Mouse (Mus musculus): Measurements from ENCODE around the gene Dmxl2. TPM values are rescaled to one million over a fixed set of nuclear protein-coding genes. Genes with fewer than 3 reads are reported as not detected.
A peak's percentile ranks its signal among the peaks of the same experiment; 100 is the strongest.

Gene Dmxl2
- polyA plus RNA-seq, 1 experiment from 2014 or later, result 4.6 TPM

DNA sequence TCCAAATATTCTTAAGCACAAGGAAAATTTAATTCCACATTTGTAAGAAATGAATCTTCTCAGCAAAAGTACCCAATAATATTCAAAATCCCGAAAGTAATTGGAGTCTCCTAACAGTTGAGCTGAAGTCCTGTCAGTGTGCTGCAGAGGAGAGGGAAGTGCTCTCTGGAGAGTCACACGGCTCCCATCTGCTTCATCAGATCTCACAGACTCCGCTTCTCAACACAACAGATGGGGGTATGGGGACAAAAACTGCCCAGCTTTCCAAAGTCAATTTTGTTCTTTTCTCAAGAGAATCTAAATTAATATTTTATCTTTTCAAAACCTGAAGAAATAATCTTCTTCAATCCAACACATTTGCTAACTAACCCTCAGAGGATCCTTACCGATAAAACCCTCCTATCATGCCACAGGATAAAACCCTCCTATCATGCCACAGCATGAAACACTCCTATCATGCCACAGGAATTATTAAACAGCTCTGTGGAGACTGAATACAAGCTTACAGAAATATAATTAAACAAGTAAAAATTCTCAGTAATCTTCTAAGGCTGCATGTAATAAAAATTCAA is 37.9 kb downstream of the Dmxl2 start:
- ATAC-seq (ENCODE audit: insufficient read depth) (no peak), DNase-seq (no peak)
- no peak for TF ChIP-seq CTCF (IDR thresholded peaks at IDR 0.05; ENCODE audit: low read depth)
- H3K27ac ChIP-seq (ENCODE audit: low read depth), result no peak overlapping the region
- H3K4me3 ChIP-seq (ENCODE audit: low read depth, low read length), result no peak overlapping the region
- H3K36me3 ChIP-seq (ENCODE audit: insufficient read depth), result no peaks in the 10 kb centered on the region
- no peak overlapping the region for H3K4me2 ChIP-seq
- 82% methylated on average over 4 of the region's 4 CpGs for WGBS
- no peaks in the 10 kb centered on the region for H3K4me1 ChIP-seq (ENCODE audit: insufficient read depth)
- H3K9ac ChIP-seq, result no peak overlapping the region
- H3K9me3 ChIP-seq (ENCODE audit: low read depth, low read length), result no peaks in the 10 kb centered on the region
- H3K27me3 ChIP-seq (ENCODE audit: insufficient read depth, low read length), result no peaks in the 10 kb centered on the region

DNA sequence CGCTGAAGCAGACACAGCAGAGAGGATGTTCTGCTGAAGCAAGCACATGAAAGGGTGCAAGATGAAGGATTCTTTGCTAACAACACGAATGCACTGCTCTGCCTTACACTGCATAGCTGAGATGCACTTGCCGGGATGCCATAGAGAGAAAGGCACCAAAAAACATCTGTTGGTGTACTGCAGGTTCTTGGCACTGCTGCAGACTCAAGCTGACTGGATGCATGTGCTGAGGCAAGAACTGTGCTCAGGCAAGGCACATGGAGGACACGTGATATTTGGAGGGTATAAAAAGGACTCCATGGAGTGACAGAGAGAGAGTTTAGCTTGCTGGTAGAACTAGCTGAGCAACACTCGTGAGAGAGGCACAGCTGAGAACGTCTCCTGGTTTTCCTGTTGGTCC is 62.4 kb downstream of the Dmxl2 start:
- Histone ChIP-seq H3K4me2 (no peak overlapping the region), H3K9ac (no peak overlapping the region), H3K4me1 (ENCODE audit: insufficient read depth) (no peaks in the 10 kb centered on the region), H3K9me3 (ENCODE audit: low read depth, low read length) (no peaks in the 10 kb centered on the region), H3K4me3 (ENCODE audit: low read depth, low read length) (no peak overlapping the region), H3K27me3 (ENCODE audit: insufficient read depth, low read length) (no peaks in the 10 kb centered on the region), H3K36me3 (ENCODE audit: insufficient read depth) (no peaks in the 10 kb centered on the region), H3K27ac (ENCODE audit: low read depth) (no peak overlapping the region)
- no peak for ATAC-seq (ENCODE audit: insufficient read depth)
- no peak for DNase-seq
- 77% methylated on average over 6 of the region's 6 CpGs for WGBS
- no peak for TF ChIP-seq CTCF (IDR thresholded peaks at IDR 0.05; ENCODE audit: low read depth)

DNA sequence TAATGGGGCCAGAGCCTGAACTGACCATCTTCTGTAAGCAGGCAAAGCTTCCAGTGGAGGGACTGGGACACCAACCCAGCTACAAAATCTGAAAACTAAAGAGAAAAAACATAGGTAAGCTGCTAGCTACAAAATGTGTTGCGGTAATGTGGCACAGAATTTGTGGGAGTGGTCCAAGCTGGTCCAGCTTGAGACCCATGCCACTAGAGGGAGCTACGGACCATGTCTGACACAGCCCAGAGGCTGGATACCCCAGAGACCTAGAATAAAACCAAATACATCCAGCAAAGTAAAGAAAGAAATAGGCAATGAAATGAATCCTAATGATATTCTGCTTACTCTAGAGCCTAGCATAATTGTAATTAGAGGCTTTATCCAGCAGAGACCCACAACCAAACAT is 63.2 kb downstream of the Dmxl2 start:
- peak; percentile 72 for TF ChIP-seq CTCF (IDR thresholded peaks at IDR 0.05; ENCODE audit: low read depth)

DNA sequence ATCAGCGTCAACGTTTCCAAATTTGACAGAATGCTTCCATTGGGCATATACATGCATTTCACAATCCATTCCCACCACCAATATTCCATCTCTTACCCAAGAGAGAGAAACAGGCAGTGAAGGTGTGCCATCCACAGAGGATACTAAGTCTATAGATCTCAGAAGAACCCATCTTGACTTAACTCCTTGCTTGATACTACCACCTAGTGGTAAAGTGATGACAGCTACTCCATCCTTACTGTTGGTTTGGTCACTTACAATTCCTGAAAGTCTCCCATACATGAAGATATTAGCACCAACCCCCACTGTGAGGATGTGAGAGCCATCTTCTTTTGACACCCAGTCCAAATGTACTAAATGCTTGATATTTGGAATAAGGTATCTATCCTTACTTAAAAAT is 85.2 kb downstream of the Dmxl2 start:
- no peaks in the 10 kb centered on the region for H3K36me3 ChIP-seq (ENCODE audit: insufficient read depth)
- TF ChIP-seq CTCF (IDR thresholded peaks at IDR 0.05; ENCODE audit: low read depth), result peak; percentile 57
- ATAC-seq (ENCODE audit: insufficient read depth), result no peak

More for the DNA sequence above, 63.2 kb downstream of the Dmxl2 start:
- peak; percentile 79 for DNase-seq
- H3K27ac ChIP-seq (ENCODE audit: low read depth), result no peak overlapping the region
- no peak overlapping the region for H3K4me3 ChIP-seq (ENCODE audit: low read depth, low read length)
- WGBS, result 20% methylated on average over 2 of the region's 2 CpGs
- no peaks in the 10 kb centered on the region for H3K9me3 ChIP-seq (ENCODE audit: low read depth, low read length)
- no peaks in the 10 kb centered on the region for H3K36me3 ChIP-seq (ENCODE audit: insufficient read depth)
- no peak overlapping the region for H3K4me2 ChIP-seq
- no peaks in the 10 kb centered on the region for H3K27me3 ChIP-seq (ENCODE audit: insufficient read depth, low read length)
- H3K4me1 ChIP-seq (ENCODE audit: insufficient read depth), result no peaks in the 10 kb centered on the region
- H3K9ac ChIP-seq, result no peak overlapping the region
- peak; percentile 63; the same call in 1 of the 2 replicates for ATAC-seq (ENCODE audit: insufficient read depth)

DNA sequence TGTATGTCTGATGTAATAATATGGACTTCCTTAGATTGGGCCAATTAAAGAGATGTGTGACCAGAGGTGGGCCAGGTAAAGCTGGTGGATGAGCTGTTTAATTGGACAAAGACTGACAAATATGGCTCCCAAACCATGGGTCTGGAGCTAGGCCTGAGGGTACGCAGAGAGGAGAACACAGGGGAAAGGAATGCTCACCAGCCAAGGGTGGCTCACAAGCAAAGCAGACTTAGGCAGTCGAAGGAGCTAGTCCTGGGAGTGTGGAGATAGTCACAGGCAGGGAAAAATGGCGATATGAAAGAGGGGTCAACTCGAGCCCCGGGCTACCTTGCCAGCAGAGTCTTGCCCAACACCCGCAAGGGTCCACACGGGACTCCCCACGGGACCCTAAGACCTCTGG is 144.7 kb downstream of the Dmxl2 start:
- Histone ChIP-seq H3K4me3 (ENCODE audit: low read depth, low read length) (no peak overlapping the region), H3K9ac (no peak overlapping the region), H3K27me3 (ENCODE audit: insufficient read depth, low read length) (no peaks in the 10 kb centered on the region), H3K27ac (ENCODE audit: low read depth) (no peak overlapping the region), H3K4me1 (ENCODE audit: insufficient read depth) (no peaks in the 10 kb centered on the region), H3K4me2 (no peak overlapping the region), H3K9me3 (ENCODE audit: low read depth, low read length) (no peaks in the 10 kb centered on the region), H3K36me3 (ENCODE audit: insufficient read depth) (no peaks in the 10 kb centered on the region)
- ATAC-seq (ENCODE audit: insufficient read depth) (no peak), DNase-seq (no peak)
- WGBS, result 96% methylated on average over 5 of the region's 8 CpGs
- no peak for TF ChIP-seq CTCF (IDR thresholded peaks at IDR 0.05; ENCODE audit: low read depth)

More for the DNA sequence above, 85.2 kb downstream of the Dmxl2 start:
- no peaks in the 10 kb centered on the region for H3K4me1 ChIP-seq (ENCODE audit: insufficient read depth)
- no peak overlapping the region for H3K27ac ChIP-seq (ENCODE audit: low read depth)
- no peaks in the 10 kb centered on the region for H3K9me3 ChIP-seq (ENCODE audit: low read depth, low read length)
- H3K27me3 ChIP-seq (ENCODE audit: insufficient read depth, low read length), result no peaks in the 10 kb centered on the region
- H3K4me2 ChIP-seq, result no peak overlapping the region
- 90% methylated on average over 2 of the region's 2 CpGs for WGBS
- peak; percentile 40 for DNase-seq
- H3K4me3 ChIP-seq (ENCODE audit: low read depth, low read length), result no peak overlapping the region
- no peak overlapping the region for H3K9ac ChIP-seq

DNA sequence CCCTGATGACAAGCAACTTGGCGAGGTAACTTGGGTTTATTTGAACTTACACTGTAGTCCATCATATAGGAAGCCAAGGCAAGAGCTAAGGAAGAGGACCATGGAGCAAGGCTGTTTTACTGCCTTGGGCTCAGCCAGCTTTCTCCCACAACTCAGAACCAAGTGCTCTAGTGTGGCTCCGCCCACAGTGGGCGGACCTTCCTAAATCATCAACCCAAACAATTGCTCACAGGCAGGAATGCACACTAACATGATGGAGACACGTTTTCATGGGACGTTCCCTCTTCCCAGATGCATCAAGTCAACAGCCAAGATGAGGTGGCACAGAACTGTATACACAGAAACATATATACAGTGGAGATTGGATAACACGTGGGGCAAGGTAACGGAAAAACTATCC is 159.4 kb downstream of the Dmxl2 start:
- Histone ChIP-seq H3K9me3 (ENCODE audit: low read depth, low read length) (no peaks in the 10 kb centered on the region), H3K4me3 (ENCODE audit: low read depth, low read length) (no peak overlapping the region), H3K27me3 (ENCODE audit: insufficient read depth, low read length) (no peaks in the 10 kb centered on the region), H3K9ac (no peak overlapping the region), H3K36me3 (ENCODE audit: insufficient read depth) (no peaks in the 10 kb centered on the region), H3K27ac (ENCODE audit: low read depth) (no peak overlapping the region), H3K4me2 (no peak overlapping the region), H3K4me1 (ENCODE audit: insufficient read depth) (no peaks in the 10 kb centered on the region)
- ATAC-seq (ENCODE audit: insufficient read depth) (no peak), DNase-seq (no peak)
- TF ChIP-seq CTCF (IDR thresholded peaks at IDR 0.05; ENCODE audit: low read depth), result no peak
- 54% methylated on average over 7 of the region's 7 CpGs for WGBS

DNA sequence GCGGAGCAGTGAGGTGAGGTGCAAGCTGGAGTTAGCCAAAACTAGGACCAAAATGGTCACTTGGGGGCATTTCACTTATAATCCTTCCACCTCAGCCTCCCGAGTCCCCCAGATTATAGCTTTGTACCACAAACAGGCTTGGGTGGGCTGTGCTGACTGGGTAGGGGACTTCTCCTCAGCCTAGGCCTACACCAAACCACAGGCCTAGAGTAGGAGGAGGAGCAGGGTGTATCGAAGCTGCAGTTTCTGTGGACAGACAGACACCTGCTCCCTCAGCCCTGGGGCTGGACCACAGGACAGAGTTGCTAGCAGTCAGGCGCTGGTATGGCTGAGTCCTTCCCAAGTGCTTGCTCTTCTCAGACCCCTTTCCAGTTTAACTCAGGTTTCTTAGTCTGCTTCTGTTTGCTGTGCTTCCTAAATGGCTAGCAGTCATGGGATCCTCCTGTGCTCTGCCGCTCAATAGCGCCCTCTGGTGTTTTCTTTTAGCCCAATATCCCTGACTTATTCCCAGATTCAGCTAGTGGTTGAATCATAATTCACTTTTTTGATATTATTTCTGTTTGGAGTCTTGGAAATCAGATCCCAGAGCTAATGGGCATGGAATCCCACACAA is 164.8 kb downstream of the Dmxl2 start:
- no peak overlapping the region for H3K9ac ChIP-seq
- no peaks in the 10 kb centered on the region for H3K4me1 ChIP-seq (ENCODE audit: insufficient read depth)
- H3K9me3 ChIP-seq (ENCODE audit: low read depth, low read length), result no peaks in the 10 kb centered on the region
- H3K27me3 ChIP-seq (ENCODE audit: insufficient read depth, low read length), result no peaks in the 10 kb centered on the region
- no peak overlapping the region for H3K4me3 ChIP-seq (ENCODE audit: low read depth, low read length)
- 48% methylated on average over 6 of the region's 6 CpGs for WGBS
- no peaks in the 10 kb centered on the region for H3K36me3 ChIP-seq (ENCODE audit: insufficient read depth)
- H3K27ac ChIP-seq (ENCODE audit: low read depth), result no peak overlapping the region
- ATAC-seq (ENCODE audit: insufficient read depth) (no peak), DNase-seq (peak; percentile 84)
- no peak overlapping the region for H3K4me2 ChIP-seq
- TF ChIP-seq CTCF (IDR thresholded peaks at IDR 0.05; ENCODE audit: low read depth), result peak; percentile 78
